Mouse (Mus musculus) megakaryocyte progenitor cell, adult 5-6 weeks (primary cell): Measurements from ENCODE around the gene Fgd4. TPM values are rescaled to one million over a fixed set of nuclear protein-coding genes. Genes with fewer than 3 reads are reported as not detected.
A peak's percentile ranks its signal among the peaks of the same experiment; 100 is the strongest.

Experiments
- ATAC-seq: replicated peaks from 2 replicates; pipeline ENCODE4 v1.8.0; 2016; ENCODE audit warnings: mild to moderate bottlenecking, moderate TSS enrichment, inconsistent platforms; ENCODE audit not compliant: poor library complexity
- total RNA-seq, 2 experiments: library from RNA; stranded (forward) in 1 of 2; stranded (reverse) in 1 of 2; fragments of 157-497, 149-512 nt in 1 of 2; fragments of 200-1000 nt in 1 of 2; gene quantifications; 2 replicates each; pipeline versions ENCODE4 v1.2.3 to v1.2.4; 2015 to 2017

Fgd4 gene
- total RNA-seq (2015) (24.6 and 24.7 TPM in 2 replicates), total RNA-seq (2017) (31.9 and 32.3 TPM in 2 replicates)

GRCm38 (mm10) chr16:16600461-16600860 is at the start of gene Fgd4:
Fgd4 (minus strand) TSS chr16:16600549.
- ATAC-seq = peak; percentile 43

- no peak for ATAC-seq
These were observed 44.8 kb upstream of the Fgd4 start for GRCm38 (mm10) chr16:16645148-16645547.

GRCm38 (mm10) chr16:16633730-16634129 is 33.4 kb upstream of the Fgd4 start:
- ATAC-seq = no peak

GRCm38 (mm10) chr16:16599586-16600401 is 555 bp downstream of the Fgd4 start:
- peak; percentile 70 for ATAC-seq

GRCm38 (mm10) chr16:16596582-16596981 is 3.8 kb downstream of the Fgd4 start:
- peak; percentile 63 for ATAC-seq

- ATAC-seq = no peak
These were observed 7.7 kb downstream of the Fgd4 start for GRCm38 (mm10) chr16:16592622-16593021.

- peak; percentile 100 for ATAC-seq
These were observed 15.8 kb downstream of the Fgd4 start for GRCm38 (mm10) chr16:16584409-16585032.

- ATAC-seq = peak; percentile 53
These were observed 23.8 kb downstream of the Fgd4 start for GRCm38 (mm10) chr16:16576556-16576955.

GRCm38 (mm10) chr16:16574508-16574907 is 25.8 kb downstream of the Fgd4 start:
- peak; percentile 52 for ATAC-seq

GRCm38 (mm10) chr16:16573167-16573566 is 27.2 kb downstream of the Fgd4 start:
- ATAC-seq = peak; percentile 29

- peak; percentile 93 for ATAC-seq
These were observed 29.0 kb downstream of the Fgd4 start for GRCm38 (mm10) chr16:16571356-16571755.

GRCm38 (mm10) chr16:16566786-16567185 is 33.6 kb downstream of the Fgd4 start:
- no peak for ATAC-seq

GRCm38 (mm10) chr16:16566215-16566614 is 34.1 kb downstream of the Fgd4 start:
- no peak for ATAC-seq

GRCm38 (mm10) chr16:16565786-16566185 is 34.6 kb downstream of the Fgd4 start:
- ATAC-seq = peak; percentile 91

- ATAC-seq = no peak
These were observed 39.6 kb downstream of the Fgd4 start for GRCm38 (mm10) chr16:16560718-16561117.

- ATAC-seq = peak; percentile 50; the same call in 1 of the 2 replicates
These were observed 40.3 kb downstream of the Fgd4 start for GRCm38 (mm10) chr16:16559878-16560531.

- no peak for ATAC-seq
These were observed 41.1 kb downstream of the Fgd4 start for GRCm38 (mm10) chr16:16559016-16559877.

GRCm38 (mm10) chr16:16557738-16558137 is 42.6 kb downstream of the Fgd4 start:
- no peak for ATAC-seq

- no peak for ATAC-seq
These were observed 46.3 kb downstream of the Fgd4 start for GRCm38 (mm10) chr16:16554098-16554497.

GRCm38 (mm10) chr16:16552197-16552596 is 48.2 kb downstream of the Fgd4 start:
- ATAC-seq = no peak

GRCm38 (mm10) chr16:16549105-16549504 is 51.2 kb downstream of the Fgd4 start:
- ATAC-seq = 0 out of 2 replicates have a peak, but pooled peaks have one; percentile 31
